Mouse (Mus musculus): ENCODE results near the gene Rgp1.

DNA sequence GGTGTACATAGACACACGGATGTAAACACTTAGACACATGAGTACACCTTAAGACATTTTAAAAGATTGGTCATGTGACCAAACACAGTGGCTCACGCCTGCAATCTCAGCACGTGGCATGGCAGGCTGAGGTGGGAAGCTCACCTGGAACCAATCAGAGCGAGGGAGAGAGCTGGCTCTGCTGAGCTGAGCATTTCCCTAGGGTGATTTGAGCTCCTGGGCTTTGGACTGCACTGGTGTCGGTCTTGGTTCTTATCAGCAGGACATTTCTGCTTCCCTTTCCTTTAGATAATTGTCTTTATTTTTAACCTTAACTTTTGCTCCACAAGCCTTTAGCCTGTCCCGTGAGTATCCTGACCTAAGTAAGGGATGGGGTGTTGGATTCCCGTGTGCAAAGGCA lies 9.2 kb downstream of the Rgp1 start:
- TF ChIP-seq CTCF (IDR thresholded peaks at IDR 0.05), result no peak
- no peak for TF ChIP-seq EP300 (IDR thresholded peaks at IDR 0.05)
